In genomic region chr6:104108386-104108785, GRCm38 (mm10) we compare ENCODE assay signal across 21 mouse cellular contexts.
DNase-seq lines count a peak whose midpoint lies in the region; ATAC-seq and TF ChIP-seq lines count a peak whose summit lies in the region.
"Had no signal": no experiment of that assay in that cellular context is flagged by ENCODE, and none has a peak within 500 bp of the region (broad histone marks: within the 10 kb centered on the region; RNA-seq: fewer than 3 reads in every experiment).

No protein-coding gene starts in this region.

- TF ChIP-seq CTCF in forebrain, postnatal 0 days (IDR thresholded peaks at IDR 0.05; ENCODE audit: low read depth) = no peak

- peak; percentile 43 for DNase-seq in forebrain, postnatal 0 days
- peak; percentile 5 to 7 for DNase-seq in left cerebral cortex, postnatal 14 days (ENCODE audit: low spot score in 2 of 2)
- no peak for DNase-seq in left cerebral cortex, adult 11 months (ENCODE audit: low spot score)
- peak; percentile 4 for DNase-seq in mesoderm, embryonic 11.5 days (ENCODE audit: low read depth, low spot score)
- DNase-seq in adrenal gland, postnatal 4 days (ENCODE audit: low spot score in 2 of 2) = no peak
- DNase-seq: adrenal gland, adult 2 months; adrenal gland, postnatal 25 days; cerebellum, adult 18-20 months; cerebellum, adult 9-11 months; cerebellum, postnatal 36 days; gastrocnemius, adult 2 months; gastrocnemius, postnatal 25 days; heart, postnatal 10 days; heart, postnatal 4 days had no signal

- H3K36me3 ChIP-seq in forebrain, postnatal 0 days (ENCODE audit: insufficient read depth) = no peaks in the 10 kb centered on the region
- H3K36me3 ChIP-seq in forebrain, embryonic 13.5 days (ENCODE audit: poor library complexity, severe bottlenecking) = no peaks in the 10 kb centered on the region
- H3K36me3 ChIP-seq: embryonic facial prominence, embryonic 13.5 days; hindbrain, embryonic 13.5 days; intestine, embryonic 15.5 days had no signal

- H3K4me3 ChIP-seq in forebrain, postnatal 0 days (ENCODE audit: low read depth, low read length) = no peak overlapping the region
- H3K4me3 ChIP-seq in forebrain, embryonic 13.5 days = no peak overlapping the region
- H3K4me3 ChIP-seq: embryonic facial prominence, embryonic 13.5 days; gastrocnemius, adult 2 months; hindbrain, embryonic 13.5 days; intestine, embryonic 15.5 days had no signal

- no peak overlapping the region for H3K9ac ChIP-seq in forebrain, postnatal 0 days
- H3K9ac ChIP-seq in forebrain, embryonic 13.5 days = no peak overlapping the region
- H3K9ac ChIP-seq: embryonic facial prominence, embryonic 13.5 days; hindbrain, embryonic 13.5 days; intestine, embryonic 15.5 days had no signal

- ATAC-seq in forebrain, postnatal 0 days = 0 out of 2 replicates have a peak, but pooled peaks have one; percentile 50
- no peak for ATAC-seq in forebrain, embryonic 13.5 days
- ATAC-seq: activated CD4-positive, CD25-positive, alpha-beta regulatory T cell, adult 4 months; intestine, embryonic 15.5 days; Patski had no signal

- H3K4me1 ChIP-seq in forebrain, postnatal 0 days (ENCODE audit: insufficient read depth) = no peaks in the 10 kb centered on the region
- no peaks in the 10 kb centered on the region for H3K4me1 ChIP-seq in forebrain, embryonic 13.5 days
- H3K4me1 ChIP-seq: embryonic facial prominence, embryonic 13.5 days; hindbrain, embryonic 13.5 days; intestine, embryonic 15.5 days had no signal

- H3K27me3 ChIP-seq in forebrain, postnatal 0 days (ENCODE audit: insufficient read depth, low read length) = no peaks in the 10 kb centered on the region
- no peaks in the 10 kb centered on the region for H3K27me3 ChIP-seq in forebrain, embryonic 13.5 days
- H3K27me3 ChIP-seq: CH12.LX; embryonic facial prominence, embryonic 13.5 days; hindbrain, embryonic 13.5 days; intestine, embryonic 15.5 days; Patski had no signal

- intact Hi-C loops in left cerebral cortex, postnatal 14 days (cut with DNase I) = no loop called here

- no peak overlapping the region for H3K27ac ChIP-seq in forebrain, postnatal 0 days (ENCODE audit: low read depth, low read length)
- H3K27ac ChIP-seq in forebrain, embryonic 13.5 days = no peak overlapping the region
- H3K27ac ChIP-seq: embryonic facial prominence, embryonic 13.5 days; gastrocnemius, adult 2 months; hindbrain, embryonic 13.5 days; intestine, embryonic 15.5 days had no signal

- WGBS in forebrain, postnatal 0 days = 55% methylated on average over 5 of the region's 5 CpGs
- WGBS in forebrain, embryonic 13.5 days = 84% methylated on average over 5 of the region's 5 CpGs

- no peaks in the 10 kb centered on the region for H3K9me3 ChIP-seq in forebrain, postnatal 0 days (ENCODE audit: low read length)
- no peaks in the 10 kb centered on the region for H3K9me3 ChIP-seq in forebrain, embryonic 13.5 days (replicated peaks)
- H3K9me3 ChIP-seq: embryonic facial prominence, embryonic 13.5 days; hindbrain, embryonic 13.5 days; intestine, embryonic 15.5 days had no signal

- H3K4me2 ChIP-seq in forebrain, postnatal 0 days (ENCODE audit: low read depth) = no peak overlapping the region
- no peak overlapping the region for H3K4me2 ChIP-seq in forebrain, embryonic 13.5 days
- H3K4me2 ChIP-seq: embryonic facial prominence, embryonic 13.5 days; hindbrain, embryonic 13.5 days; intestine, embryonic 15.5 days had no signal

Comparison
In these comparisons a context has a peak if more than half of its experiments do, and no peak if none do; other contexts are left out.
1. DNase-seq: peak in forebrain, postnatal 0 days (single experiment), left cerebral cortex, postnatal 14 days (2 of 2) and mesoderm, embryonic 11.5 days (single experiment); none in left cerebral cortex, adult 11 months (single experiment) and adrenal gland, postnatal 4 days (0 of 2).